Mouse (Mus musculus) skeletal muscle tissue, postnatal 0 days (tissue): ENCODE data around the gene 2210016L21Rik. TPM values are rescaled to one million over a fixed set of nuclear protein-coding genes. Genes with fewer than 3 reads are reported as not detected.

Experiments used
- polyA plus RNA-seq: library from polyadenylated mRNA; unstranded; fragments of >200 nt; fragmentation: Nextera tagmentation; extraction: Ambion mirVana; gene quantifications from 2 replicates; pipeline ENCODE4 v1.2.1, GENCODE M21; 2015

Gene 2210016L21Rik
- polyA plus RNA-seq, result 41.6 and 42.0 TPM in 2 replicates

GRCm38 (mm10) chr5:114942074-114942765 is at the start of gene 2210016L21Rik:
Gene 2210016L21Rik, plus strand, starts transcription at chr5:114942158.

DNA sequence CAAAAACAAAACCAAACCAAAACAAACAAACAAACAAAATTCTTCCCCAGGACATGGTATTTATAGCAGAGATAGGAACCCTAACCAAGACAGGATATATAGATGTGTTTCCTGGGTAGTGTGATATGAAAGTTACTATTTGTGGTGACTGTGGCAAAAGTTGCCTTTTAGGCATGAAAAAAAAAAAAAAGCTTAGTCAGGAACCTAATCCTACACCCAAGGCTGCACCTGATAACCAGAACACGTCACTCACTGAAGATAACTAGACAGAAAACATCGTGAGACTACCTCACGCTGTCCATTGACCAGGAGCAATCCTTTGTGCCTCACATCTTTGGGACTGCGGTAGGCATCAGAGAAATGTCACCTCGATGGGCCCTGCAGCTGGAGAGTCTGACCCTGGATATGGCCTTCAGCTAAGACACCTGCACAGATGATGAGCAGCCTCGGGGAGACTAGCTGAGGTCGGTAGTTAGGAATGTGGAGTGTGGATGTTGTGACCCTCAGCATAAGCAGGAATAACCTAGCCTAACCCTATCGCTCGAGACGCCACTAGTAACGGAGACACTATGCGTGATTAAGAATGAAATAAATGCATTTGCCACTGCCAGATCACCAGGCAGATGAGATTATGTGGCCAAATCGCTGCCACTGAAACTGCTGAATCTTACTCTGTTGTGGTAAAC is 45.1 kb upstream of the 2210016L21Rik start, which contains the start of gene Oasl2:
Gene Oasl2, plus strand, starts transcription at position 249 of the 686 bp plus-strand sequence.

DNA sequence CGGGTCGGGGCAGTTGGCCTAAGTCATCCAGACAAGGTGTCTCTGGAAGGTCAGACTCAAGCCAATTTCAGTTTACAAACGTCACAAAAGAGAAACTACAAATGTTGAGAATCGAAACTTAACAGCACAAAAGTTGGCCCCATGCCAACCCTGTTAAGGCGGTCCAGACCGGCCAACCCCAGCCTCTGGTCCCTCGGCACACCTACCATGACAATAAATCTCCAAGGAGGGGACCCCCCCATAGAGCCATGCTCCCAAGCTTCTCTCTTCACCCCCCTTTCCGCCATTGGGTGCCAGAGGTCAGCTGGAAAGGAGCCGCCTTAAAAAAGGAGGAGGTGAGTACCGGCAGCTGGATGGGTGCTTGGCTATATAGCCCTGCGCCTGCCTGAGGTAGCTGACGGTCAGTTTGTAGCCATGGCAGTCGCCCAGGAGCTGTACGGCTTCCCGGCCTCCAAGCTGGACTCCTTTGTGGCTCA is 18.9 kb upstream of the 2210016L21Rik start, which contains the start of gene Oasl1:
Gene Oasl1, plus strand, starts transcription at position 243 of the 476 bp plus-strand sequence.

DNA sequence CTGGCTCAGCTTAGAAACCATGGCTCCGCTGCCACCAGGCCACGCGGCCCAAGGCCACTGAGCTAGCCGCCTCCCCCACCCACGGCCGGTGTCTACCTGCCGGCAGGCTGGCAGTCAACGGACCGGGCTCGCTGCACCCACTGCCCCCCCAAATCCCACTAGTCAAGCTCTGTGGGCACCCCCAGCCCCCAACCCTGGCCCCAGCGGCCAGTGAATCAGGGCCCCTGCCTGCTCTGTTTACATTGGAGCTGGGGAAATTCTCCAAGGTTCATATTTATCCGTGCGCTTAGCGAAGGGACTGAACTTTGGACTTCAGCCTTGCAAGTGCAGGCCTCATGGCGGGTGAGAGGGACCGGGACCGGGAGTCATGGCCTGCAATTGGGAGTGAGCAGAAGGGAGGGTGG is 28.9 kb downstream of the 2210016L21Rik start, which contains the start of gene Hnf1a:
Gene Hnf1a, minus strand, starts transcription at position 271 of the 404 bp plus-strand sequence.

Other genes starting within 250 kb of the 2210016L21Rik start
- gene Tchp, start 234.4 kb upstream of the 2210016L21Rik start, polyA plus RNA-seq, result 4.6 and 5.0 TPM in 2 replicates
- gene Ankrd13a, start 167.5 kb upstream of the 2210016L21Rik start, polyA plus RNA-seq, result 21.5 and 27.0 TPM in 2 replicates
- 24.2 and 25.2 TPM in 2 replicates for gene Git2, start 166.6 kb upstream of the 2210016L21Rik start, polyA plus RNA-seq
- 38.9 and 41.6 TPM in 2 replicates for gene 1500011B03Rik, start 118.7 kb upstream of the 2210016L21Rik start, polyA plus RNA-seq
- gene 4930519G04Rik, start 88.5 kb upstream of the 2210016L21Rik start, polyA plus RNA-seq, result not detected in 2 replicates
- not detected in 2 replicates for gene Gm9936, start 83.5 kb upstream of the 2210016L21Rik start, polyA plus RNA-seq
- 9.1 and 10.0 TPM in 2 replicates for gene Oasl2, start 45.2 kb upstream of the 2210016L21Rik start, polyA plus RNA-seq
- 0.73 and 0.91 TPM in 2 replicates for gene Oasl1, start 18.9 kb upstream of the 2210016L21Rik start, polyA plus RNA-seq
- 0.06 and 0.11 TPM in 2 replicates for gene Hnf1a, start 28.9 kb downstream of the 2210016L21Rik start, polyA plus RNA-seq
- gene Sppl3, start 69.0 kb downstream of the 2210016L21Rik start, polyA plus RNA-seq, result 14.4 and 15.0 TPM in 2 replicates
- 16.4 and 20.0 TPM in 2 replicates for gene Gm10401, start 156.1 kb downstream of the 2210016L21Rik start, polyA plus RNA-seq
- 97.2 and 104 TPM in 2 replicates for gene Acads, start 177.2 kb downstream of the 2210016L21Rik start, polyA plus RNA-seq
- 10.2 and 11.9 TPM in 2 replicates for gene Unc119b, start 192.8 kb downstream of the 2210016L21Rik start, polyA plus RNA-seq
- gene Mlec, start 216.0 kb downstream of the 2210016L21Rik start, polyA plus RNA-seq, result 42.9 and 45.9 TPM in 2 replicates